Mouse (Mus musculus) olfactory bulb, adult 2 months (tissue): ENCODE results near the gene Tenm2. TPM values are rescaled to one million over a fixed set of nuclear protein-coding genes. Genes with fewer than 3 reads are reported as not detected.

Experiments
- H3K27ac ChIP-seq: fragments of 200-500 bp; 2 replicates; pipeline ENCODE4 v1.5.1; 2012; ENCODE audit warnings: low read depth, low read length; ENCODE audit not compliant: insufficient read depth
- H3K4me1 ChIP-seq: fragments of 200-500 bp; 2 replicates; pipeline ENCODE4 v1.6.1; 2012; ENCODE audit warnings: low read length; ENCODE audit not compliant: control insufficient read depth, insufficient read depth
- H3K4me3 ChIP-seq: fragments of 200-500 bp; 2 replicates; pipeline ENCODE4 v1.5.1; 2012; ENCODE audit warnings: mild to moderate bottlenecking, low read depth, low read length, moderate library complexity; ENCODE audit not compliant: insufficient read depth
- CTCF ChIP-seq: fragments of 200-500 bp; IDR thresholded peaks from 2 replicates; pipeline ENCODE4 v1.5.1; 2012; ENCODE audit warnings: low read depth, mild to moderate bottlenecking, low read length, moderate library complexity; ENCODE audit not compliant: insufficient read depth
- POLR2A ChIP-seq: fragments of 200-500 bp; IDR thresholded peaks from 2 replicates; pipeline ENCODE4 v1.6.1; 2012; ENCODE audit warnings: mild to moderate bottlenecking, low read depth, low read length, moderate library complexity; ENCODE audit not compliant: insufficient read depth
- WGBS: fragments of 180-500 bp; shearing (Covaris S2); methylation state at CpG from one replicate; pipeline ENCODE4 v1.1.7; 2018; 5-methylcytosine and 5-hydroxymethylcytosine counted together
- polyA plus RNA-seq: library from polyadenylated mRNA; stranded (reverse); fragments of >200 nt; gene quantifications from 2 replicates; pipeline ENCODE4 v1.2.4, GENCODE M21; 2012; ENCODE audit warnings: low replicate concordance; ENCODE audit not compliant: missing spikeins, insufficient read depth, insufficient read length

The Tenm2 gene
- polyA plus RNA-seq, 1 experiment = not detected

GRCm38 (mm10) chr11:37222056-37222455 is 13.7 kb downstream of the Tenm2 start:
- Histone ChIP-seq H3K27ac (no peak overlapping the region), H3K4me1 (no peaks in the 10 kb centered on the region), H3K4me3 (no peak overlapping the region)
- WGBS = 81% methylated on average over 2 of the region's 2 CpGs
- TF ChIP-seq CTCF (no peak), POLR2A (no peak)

DNA sequence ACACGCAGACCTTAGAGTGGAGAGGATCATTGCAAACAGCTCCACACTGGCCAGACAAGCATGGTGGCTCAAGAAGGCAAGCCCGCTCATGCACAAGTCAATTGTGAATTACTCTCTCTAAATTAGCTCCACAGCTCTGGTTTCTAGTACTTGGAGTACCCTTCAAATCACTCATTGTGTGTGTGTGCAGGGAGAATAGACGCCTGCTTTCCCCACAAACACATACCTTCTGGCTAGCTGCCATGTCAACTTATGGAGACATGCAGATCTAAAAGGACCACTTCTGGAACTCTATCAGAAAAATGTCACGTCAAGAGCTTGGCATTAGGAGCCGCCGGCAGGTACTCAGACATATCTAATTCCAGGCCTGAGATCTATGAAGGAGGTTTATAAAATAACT is 14.8 kb downstream of the Tenm2 start:
- Histone ChIP-seq H3K4me3 (no peak overlapping the region), H3K4me1 (no peaks in the 10 kb centered on the region), H3K27ac (no peak overlapping the region)
- TF ChIP-seq CTCF (no peak), POLR2A (no peak)
- 91% methylated on average over 6 of the region's 6 CpGs for WGBS

DNA sequence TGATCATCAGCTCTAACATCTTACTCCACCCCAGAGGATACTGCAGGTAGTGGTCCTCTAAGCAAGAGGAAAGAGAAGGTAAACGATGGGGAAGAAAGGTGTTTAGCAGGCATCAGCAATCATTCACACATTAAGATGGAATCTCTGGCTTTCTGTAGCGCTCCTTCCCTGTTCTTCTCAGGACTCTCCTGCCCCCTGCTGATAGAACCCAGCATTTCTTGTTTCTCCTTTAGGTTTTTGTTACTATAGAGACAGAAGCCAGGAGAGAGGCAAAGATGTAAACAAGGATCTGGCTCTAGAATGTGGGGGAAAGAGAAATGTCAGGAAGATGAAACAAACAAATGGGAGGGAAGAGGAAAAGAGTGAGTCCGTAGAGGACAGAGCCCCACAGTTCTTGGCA is 49.6 kb downstream of the Tenm2 start:
- 12% methylated on average over 3 of the region's 3 CpGs for WGBS
- Histone ChIP-seq H3K4me3 (no peak overlapping the region), H3K27ac (no peak overlapping the region)

DNA sequence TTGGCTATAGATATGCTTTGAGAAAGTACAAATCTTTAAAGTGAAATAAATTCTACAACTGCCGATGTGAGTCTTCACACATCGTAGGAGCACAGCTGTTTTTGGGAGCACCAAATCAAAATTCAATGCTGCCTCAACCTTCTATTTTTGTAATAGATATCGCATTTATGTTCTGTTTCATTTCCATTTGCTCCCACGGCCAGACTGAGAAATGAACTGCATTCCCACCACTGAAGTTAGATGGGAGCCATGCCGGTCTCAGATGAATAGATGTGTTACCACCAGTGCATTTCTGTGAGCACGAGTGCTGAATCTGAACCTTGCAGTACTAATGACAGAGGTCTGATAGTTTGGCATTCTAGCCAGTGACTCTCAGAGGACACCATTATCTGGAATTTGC is 58.3 kb downstream of the Tenm2 start:
- 92% methylated on average over 6 of the region's 6 CpGs for WGBS
- TF ChIP-seq CTCF (no peak), POLR2A (no peak)
- Histone ChIP-seq H3K4me1 (no peaks in the 10 kb centered on the region), H3K4me3 (no peak overlapping the region), H3K27ac (no peak overlapping the region)

More for the DNA sequence above, 49.6 kb downstream of the Tenm2 start:
- no peaks in the 10 kb centered on the region for H3K4me1 ChIP-seq
- TF ChIP-seq POLR2A (no peak), CTCF (no peak)

DNA sequence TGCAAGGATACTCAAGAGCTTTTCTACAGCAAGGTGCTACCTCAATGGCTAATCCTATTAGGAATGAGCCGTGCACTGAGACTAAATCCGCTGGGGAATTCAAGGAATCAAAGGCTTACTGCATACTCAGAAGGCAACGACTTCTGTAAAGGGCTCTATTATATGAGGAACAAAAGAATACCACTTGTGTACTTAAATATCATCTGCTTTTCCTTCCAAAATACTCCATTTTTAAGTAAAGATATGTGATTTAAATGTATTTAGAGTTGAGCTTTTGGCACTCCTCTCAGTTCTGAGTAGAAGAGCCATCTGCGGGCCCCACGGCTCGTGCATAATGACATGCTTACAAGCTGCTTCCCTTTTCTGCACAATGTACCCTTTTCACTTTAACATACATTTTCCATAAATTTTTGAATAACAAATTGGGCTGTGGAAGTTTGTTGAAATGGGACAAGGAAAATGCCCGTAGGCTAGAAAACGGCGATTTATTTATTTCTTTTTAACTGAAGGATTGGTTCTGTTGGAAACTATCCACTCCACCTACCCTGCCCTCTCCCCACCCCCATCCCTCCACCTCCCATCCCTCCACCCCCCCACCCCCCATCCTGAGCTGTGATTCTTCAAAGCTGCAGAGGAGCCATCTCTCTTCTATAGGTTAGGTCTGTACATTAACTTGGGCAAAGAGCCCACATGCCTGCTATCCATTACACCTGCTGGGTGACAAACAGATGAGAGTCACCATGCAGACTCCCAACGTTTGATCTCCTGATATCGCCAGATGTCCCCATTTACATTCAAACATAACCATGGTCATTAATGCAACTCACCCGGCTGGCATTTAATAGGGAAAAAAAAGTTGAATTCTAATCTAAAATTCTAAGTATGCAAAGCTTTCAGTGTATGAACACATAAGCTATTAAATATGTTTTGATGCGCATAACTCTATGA is 81.6 kb downstream of the Tenm2 start:
- WGBS = 59% methylated on average over 13 of the region's 13 CpGs
- Histone ChIP-seq H3K4me3 (no peak overlapping the region), H3K27ac (no peak overlapping the region), H3K4me1 (no peaks in the 10 kb centered on the region)
- TF ChIP-seq POLR2A (no peak), CTCF (no peak)

GRCm38 (mm10) chr11:37153382-37153781 is 82.4 kb downstream of the Tenm2 start:
- Histone ChIP-seq H3K27ac (no peak overlapping the region), H3K4me1 (no peaks in the 10 kb centered on the region), H3K4me3 (no peak overlapping the region)
- 75% methylated on average over 5 of the region's 5 CpGs for WGBS
- no peak for TF ChIP-seq CTCF

DNA sequence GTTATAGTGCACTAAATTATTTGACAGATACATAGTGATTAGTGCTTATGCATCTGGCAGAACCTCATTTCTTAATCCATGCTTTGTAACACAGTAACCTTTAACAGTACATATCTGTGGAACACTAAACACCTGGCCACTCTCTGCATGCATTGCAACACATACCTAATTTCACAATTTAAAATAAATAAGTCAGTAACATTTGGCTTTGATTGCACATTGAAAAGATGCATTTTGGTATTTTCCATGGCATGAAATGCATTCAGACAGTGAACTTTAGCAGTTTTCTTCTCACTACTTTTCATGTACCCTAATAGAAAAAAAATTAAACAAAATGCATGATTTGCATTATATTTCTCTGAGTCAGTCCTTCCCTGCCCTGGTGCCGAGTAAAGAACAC is 85.8 kb downstream of the Tenm2 start:
- WGBS = 80% methylated on average over 1 of the region's 1 CpGs
- TF ChIP-seq POLR2A = no peak
- no peak for TF ChIP-seq CTCF

DNA sequence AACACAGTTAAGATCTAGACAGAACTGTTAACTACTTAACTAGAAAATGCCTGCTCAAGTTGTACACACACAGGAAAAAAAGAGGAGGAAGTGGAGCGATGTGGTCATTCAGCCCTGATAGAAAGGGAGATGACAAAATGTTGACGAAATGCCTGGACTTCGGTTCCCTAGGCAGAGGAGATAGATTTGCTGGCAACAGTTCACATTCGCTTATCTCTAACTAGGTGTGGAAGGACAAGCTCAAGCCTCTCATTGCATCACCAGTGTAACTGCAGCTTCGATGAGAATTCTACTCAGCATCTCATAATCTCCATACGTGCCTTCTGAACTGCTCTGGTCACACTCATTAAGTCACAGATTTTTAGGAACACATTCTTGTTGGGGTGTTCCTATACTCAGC is 91.8 kb downstream of the Tenm2 start:
- WGBS = 73% methylated on average over 6 of the region's 6 CpGs
- no peaks in the 10 kb centered on the region for H3K4me1 ChIP-seq
- H3K4me3 ChIP-seq = no peak overlapping the region
- H3K27ac ChIP-seq = no peak overlapping the region
- TF ChIP-seq CTCF = no peak
- no peak for TF ChIP-seq POLR2A

More for the DNA sequence above, 85.8 kb downstream of the Tenm2 start:
- Histone ChIP-seq H3K4me3 (no peak overlapping the region), H3K4me1 (no peaks in the 10 kb centered on the region), H3K27ac (no peak overlapping the region)

DNA sequence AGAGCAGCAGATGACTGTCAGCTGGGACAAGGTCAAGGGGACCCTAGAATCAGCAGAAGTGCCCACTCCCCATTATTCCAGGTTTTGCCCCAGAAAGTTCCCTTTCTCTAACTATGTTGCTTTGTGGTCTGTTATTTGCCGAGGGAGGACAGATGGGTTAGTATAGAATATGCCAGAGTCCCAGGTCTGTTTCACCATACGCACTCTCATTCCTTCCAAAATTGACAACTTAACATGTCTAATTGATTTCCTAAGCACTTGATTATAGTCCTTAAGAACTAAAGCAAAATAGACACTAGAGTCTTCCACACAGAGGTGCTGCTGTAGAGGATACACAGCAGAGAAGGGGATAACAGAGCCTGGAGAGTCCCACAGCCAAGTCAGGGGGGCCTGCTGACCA is 92.3 kb downstream of the Tenm2 start:
- no peak for TF ChIP-seq CTCF
- no peak for TF ChIP-seq POLR2A
- no peak overlapping the region for H3K4me3 ChIP-seq
- H3K27ac ChIP-seq = no peak overlapping the region
- 92% methylated on average over 2 of the region's 2 CpGs for WGBS
- no peaks in the 10 kb centered on the region for H3K4me1 ChIP-seq
